Mouse (Mus musculus) gastrocnemius, adult 2 months (tissue): ENCODE measurements around the gene Vps33a. TPM values are rescaled to one million over a fixed set of nuclear protein-coding genes. Genes with fewer than 3 reads are reported as not detected.

Source experiments
- DNase-seq: peaks from one replicate; pipeline ENCODE4 v3.0.0; 2022
- H3K27ac ChIP-seq: fragments of 200-600 bp; 2 replicates; pipeline ENCODE4 v1.8.1; 2022; ENCODE audit warnings: mild to moderate bottlenecking
- H3K4me3 ChIP-seq: fragments of 200-600 bp; 2 replicates; pipeline ENCODE4 v1.8.1; 2022; ENCODE audit warnings: mild to moderate bottlenecking, moderate library complexity
- CTCF ChIP-seq: fragments of 200-600 bp; IDR thresholded peaks from 2 replicates; pipeline ENCODE4 v1.8.1; 2022; ENCODE audit warnings: antibody characterized with exemption, mild to moderate bottlenecking, moderate library complexity
- intact Hi-C: fragments of 180-260 bp; cut with DNase I; formaldehyde crosslinking; loops from one replicate; pipeline ENCODE4 v1.15.1; 2025
- long read RNA-seq, 2 experiments: library from polyadenylated mRNA; stranded (forward); transcript quantifications; one replicate each; pipeline ENCODE4 v2.0.0; 2021
- total RNA-seq, 2 experiments: library from RNA; stranded (reverse); gene quantifications; 2 replicates each; pipeline ENCODE4 v1.2.3; 2021

The Vps33a gene
- total RNA-seq = 10 to 100 TPM; 34.0 to 36.7 TPM
- long read RNA-seq, experiment 1, full-length matches to known transcripts = 128 of 140 reads
- long read RNA-seq, experiment 1, partial matches to known transcripts = 4 of 140 reads
- long read RNA-seq, experiment 1, other reads (novel, unspliced or antisense) = 8 of 140 reads
- long read RNA-seq, experiment 2, full-length matches to known transcripts = 97 of 108 reads
- long read RNA-seq, experiment 2, partial matches to known transcripts = 3 of 108 reads
- long read RNA-seq, experiment 2, other reads (novel, unspliced or antisense) = 8 of 108 reads

DNA sequence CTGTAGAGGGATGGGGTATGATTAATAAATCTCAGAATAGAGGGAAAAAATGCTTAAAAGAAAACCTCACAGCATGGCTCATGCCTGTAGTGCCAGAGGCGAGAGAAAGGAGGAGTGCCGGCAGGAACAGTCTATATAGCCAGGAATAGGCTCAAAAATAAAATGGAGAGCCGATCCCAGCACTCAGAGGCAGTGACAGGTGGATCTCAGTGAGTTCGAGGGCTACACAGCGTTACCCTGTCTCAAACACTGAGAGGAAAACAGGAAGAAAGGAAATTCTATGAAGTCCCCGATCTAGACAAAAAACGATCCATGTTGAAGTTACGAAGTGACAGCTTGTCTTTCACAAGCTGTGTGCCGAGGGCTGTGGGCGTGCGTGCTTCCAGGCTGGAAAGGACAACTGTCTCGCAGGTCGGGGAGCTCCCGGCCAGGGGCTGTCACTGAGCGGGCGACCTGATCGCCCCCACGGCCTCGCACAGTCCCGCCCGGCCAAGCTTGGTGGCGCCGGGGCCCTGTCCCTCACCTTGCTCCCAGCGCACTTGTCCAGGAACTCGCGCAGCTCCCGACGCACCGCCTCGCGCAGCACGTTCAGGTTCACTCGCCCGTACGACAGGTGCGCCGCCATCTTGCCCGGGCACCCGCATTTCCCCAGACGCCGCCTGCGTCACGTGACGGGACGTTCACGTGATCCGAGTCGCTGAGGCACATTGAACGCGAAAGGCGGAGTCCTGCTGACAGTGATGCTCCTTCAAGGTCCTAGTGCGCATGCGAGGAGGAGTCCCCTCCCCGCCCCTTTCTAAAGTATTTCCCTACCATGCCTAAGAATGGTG lies at the start of gene Vps33a:
TSS of gene Vps33a (minus strand) at position 682 of the 830 bp plus-strand sequence.
- Histone ChIP-seq H3K27ac (peak within 1 kb of the TSS; percentile 94), H3K4me3 (peak within 1 kb of the TSS; percentile 91)
- intact Hi-C loops = no loop called here
- no peak for TF ChIP-seq CTCF
- peak; percentile 99 for DNase-seq

DNA sequence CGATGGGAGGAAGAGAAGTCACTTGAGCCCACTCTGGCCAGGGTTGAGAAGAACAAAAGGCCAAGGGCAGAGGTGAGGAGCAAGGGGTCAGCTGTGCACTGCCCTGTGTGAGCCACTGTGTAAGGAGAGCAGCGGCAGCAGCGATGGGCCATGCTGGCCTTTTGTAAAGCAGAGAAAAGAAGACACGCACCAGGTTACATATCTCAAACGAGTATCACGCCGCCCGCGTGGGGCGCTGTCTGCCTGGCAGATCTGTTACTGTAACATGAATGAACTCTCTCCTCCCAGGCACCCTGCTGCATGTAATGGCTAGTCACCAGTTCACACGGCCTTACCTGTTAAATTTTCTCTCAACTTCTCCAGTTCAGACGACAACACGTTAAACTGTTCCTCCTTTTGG lies 49.6 kb upstream of the Vps33a start:
- Histone ChIP-seq H3K27ac (no peak overlapping the region), H3K4me3 (no peak overlapping the region)
- no peak for DNase-seq
- intact Hi-C loops = no loop called here
- no peak for TF ChIP-seq CTCF

GRCm38 (mm10) chr5:123618558-123618957 lies 45.7 kb upstream of the Vps33a start:
- TF ChIP-seq CTCF = peak; percentile 70
- Histone ChIP-seq H3K27ac (no peak overlapping the region), H3K4me3 (no peak overlapping the region)
- intact Hi-C loops = no loop called here
- DNase-seq = no peak

DNA sequence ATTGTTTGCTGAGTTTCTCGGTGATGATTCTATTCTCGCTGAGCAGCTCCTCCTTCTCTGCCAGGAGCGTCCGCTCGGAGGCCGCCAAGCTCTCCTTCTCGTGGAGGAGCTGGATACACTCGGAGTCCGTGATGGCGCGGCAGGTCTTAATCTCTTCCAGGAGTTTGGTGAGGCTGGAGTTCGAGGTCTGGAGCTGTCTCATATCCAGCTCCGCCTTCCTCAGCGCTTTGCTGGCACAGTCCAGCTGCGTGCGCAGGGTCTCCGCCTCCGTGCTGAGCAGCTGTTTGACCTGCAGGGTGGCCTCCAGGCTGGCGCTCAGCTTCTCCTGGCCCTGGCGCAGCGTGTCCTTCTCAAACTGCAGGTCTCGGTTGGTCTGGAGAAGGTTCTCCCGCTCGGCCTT lies 41.4 kb upstream of the Vps33a start:
- no peak for DNase-seq
- no peak for TF ChIP-seq CTCF
- intact Hi-C loops = loop anchor here (5.0 kb wide), 1 partner anchor 172 kb away; no protein-coding TSS in a partner anchor
- Histone ChIP-seq H3K27ac (no peak overlapping the region), H3K4me3 (no peak overlapping the region)

GRCm38 (mm10) chr5:123609843-123610242 lies 37.0 kb upstream of the Vps33a start:
- peak; percentile 89 for TF ChIP-seq CTCF
- Histone ChIP-seq H3K27ac (no peak overlapping the region), H3K4me3 (no peak overlapping the region)
- peak; percentile 71 for DNase-seq
- intact Hi-C loops = loop anchor here (5.0 kb wide), 1 partner anchor 168 kb away; no protein-coding TSS in a partner anchor

DNA sequence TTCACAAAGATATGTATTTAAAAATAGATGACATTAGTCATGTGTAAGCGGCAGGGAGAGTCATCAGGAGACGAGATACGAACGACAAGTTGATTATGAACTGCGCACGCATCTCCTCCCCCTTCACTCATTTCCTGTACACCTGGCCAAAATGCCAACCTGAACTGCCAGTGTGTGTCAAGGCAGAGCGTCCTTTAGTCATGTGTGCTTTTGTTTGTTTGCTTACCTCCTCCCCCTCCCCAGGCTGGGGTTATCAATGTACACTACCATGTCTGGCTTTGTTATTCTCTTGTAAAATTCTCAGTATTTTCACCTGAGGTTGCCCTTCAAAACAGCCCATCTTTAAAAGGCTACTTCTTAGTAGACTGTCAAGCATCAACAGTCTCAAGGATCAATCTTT lies 36.6 kb upstream of the Vps33a start:
- no peak for TF ChIP-seq CTCF
- Histone ChIP-seq H3K27ac (no peak overlapping the region), H3K4me3 (no peak overlapping the region)
- DNase-seq = no peak
- intact Hi-C loops = no loop called here

GRCm38 (mm10) chr5:123607211-123607669 lies 34.4 kb upstream of the Vps33a start:
- intact Hi-C loops = no loop called here

DNA sequence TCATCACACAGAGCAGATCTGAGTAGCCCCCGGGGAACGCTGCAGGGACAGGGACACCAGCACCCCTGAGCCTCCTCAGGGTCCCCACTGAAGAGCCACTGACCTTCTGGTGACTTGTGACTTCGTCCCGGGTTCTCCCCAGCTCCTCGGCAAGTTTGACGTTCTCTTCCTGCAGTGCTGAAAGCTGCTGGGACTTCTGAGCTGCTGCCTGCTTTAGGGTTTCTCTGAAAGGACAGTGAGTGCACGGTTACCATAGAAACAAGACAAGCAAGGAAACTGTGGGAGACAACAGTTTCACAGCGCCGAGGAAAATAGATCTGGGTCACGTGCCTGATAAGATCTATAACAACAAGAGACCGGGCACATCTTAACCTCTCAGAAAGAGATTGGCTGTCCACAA lies 30.7 kb upstream of the Vps33a start:
- intact Hi-C loops = no loop called here
- TF ChIP-seq CTCF = no peak
- Histone ChIP-seq H3K27ac (0 out of 2 replicates have a peak overlapping the region, but pooled peaks have one; percentile 1), H3K4me3 (peak overlapping the region; percentile 38)
- DNase-seq = no peak

More at GRCm38 (mm10) chr5:123607211-123607669, 34.4 kb upstream of the Vps33a start:
- TF ChIP-seq CTCF = no peak
- Histone ChIP-seq H3K4me3 (no peak overlapping the region), H3K27ac (no peak overlapping the region)
- no peak for DNase-seq

DNA sequence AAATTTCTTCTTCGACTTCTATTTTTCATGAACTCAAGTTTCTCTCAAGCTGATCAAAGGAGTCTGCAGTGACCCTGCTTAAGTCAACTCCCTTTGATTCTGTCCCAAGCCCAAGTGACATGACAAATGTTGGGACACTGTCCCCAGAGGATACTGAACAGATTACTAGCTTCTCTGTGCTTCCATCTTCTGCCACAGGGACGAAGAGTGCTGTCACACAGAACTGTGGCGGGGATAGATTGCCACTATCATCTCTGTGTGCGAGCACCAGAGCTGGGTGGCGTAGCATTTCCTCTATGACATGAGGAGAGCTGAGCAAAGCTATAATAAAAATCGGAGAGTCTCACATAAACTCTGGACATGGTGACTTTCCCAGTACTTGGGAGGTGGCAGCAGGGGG lies 29.3 kb upstream of the Vps33a start:
- intact Hi-C loops = no loop called here
- no peak for TF ChIP-seq CTCF
- no peak for DNase-seq
- H3K4me3 ChIP-seq = no peak overlapping the region
- H3K27ac ChIP-seq = peak overlapping the region; percentile 43

- Histone ChIP-seq H3K27ac (peak overlapping the region; percentile 58), H3K4me3 (no peak overlapping the region; the same call in 1 of the 2 replicates)
- no peak for TF ChIP-seq CTCF
- intact Hi-C loops = no loop called here
- DNase-seq = no peak
Observed at GRCm38 (mm10) chr5:123599319-123599718, 26.5 kb upstream of the Vps33a start.

GRCm38 (mm10) chr5:123593622-123594280 lies 20.9 kb upstream of the Vps33a start:
- intact Hi-C loops = no loop called here
- TF ChIP-seq CTCF = no peak
- H3K27ac ChIP-seq = no peak overlapping the region

DNA sequence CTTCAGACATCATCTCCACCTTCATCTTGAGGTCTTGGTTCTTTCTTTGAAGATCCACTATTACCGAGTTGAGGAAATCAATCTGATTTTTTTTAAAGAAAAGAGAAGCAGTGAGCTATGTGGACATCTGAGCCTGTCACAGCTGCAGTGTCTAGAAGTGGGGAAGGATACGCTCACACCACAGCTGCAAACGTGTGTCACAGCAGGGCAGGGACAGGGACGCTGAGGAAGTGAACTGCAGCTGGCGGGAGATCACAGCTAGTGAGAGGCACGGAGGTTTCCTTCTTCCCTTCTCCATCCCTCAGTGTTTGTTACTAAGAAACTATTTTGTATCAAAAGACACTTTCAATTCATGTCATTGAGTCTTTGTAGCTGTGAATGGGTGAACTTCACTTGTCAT lies 7.2 kb upstream of the Vps33a start:
- no peak for TF ChIP-seq CTCF
- H3K4me3 ChIP-seq = no peak overlapping the region
- intact Hi-C loops = no loop called here
- H3K27ac ChIP-seq = no peak overlapping the region
- no peak for DNase-seq

More at GRCm38 (mm10) chr5:123593622-123594280, 20.9 kb upstream of the Vps33a start:
- DNase-seq = no peak
- H3K4me3 ChIP-seq = no peak overlapping the region
